Mouse (Mus musculus): Measurements from ENCODE around the gene Acvr1. TPM values are rescaled to one million over a fixed set of nuclear protein-coding genes. Genes with fewer than 3 reads are reported as not detected.

Gene Acvr1
- polyA plus RNA-seq, 1 experiment from 2014 or later, result 2.9 TPM

GRCm38 (mm10) chr2:58352846-58353245, 214.1 kb downstream of the Acvr1 start:
- Histone ChIP-seq H3K27me3 (ENCODE audit: low read depth, poor library complexity, severe bottlenecking) (peaks cover 37% of the 10 kb centered on the region), H3K4me3 (no peak overlapping the region), H3K27ac (replicated peaks) (no peak overlapping the region), H3K36me3 (no peaks in the 10 kb centered on the region), H3K9me3 (replicated peaks) (no peaks in the 10 kb centered on the region), H3K4me1 (peaks cover 12% of the 10 kb centered on the region)
- no peak for DNase-seq (ENCODE audit: low spot score)
- 79% methylated on average over 5 of the region's 5 CpGs for WGBS

DNA sequence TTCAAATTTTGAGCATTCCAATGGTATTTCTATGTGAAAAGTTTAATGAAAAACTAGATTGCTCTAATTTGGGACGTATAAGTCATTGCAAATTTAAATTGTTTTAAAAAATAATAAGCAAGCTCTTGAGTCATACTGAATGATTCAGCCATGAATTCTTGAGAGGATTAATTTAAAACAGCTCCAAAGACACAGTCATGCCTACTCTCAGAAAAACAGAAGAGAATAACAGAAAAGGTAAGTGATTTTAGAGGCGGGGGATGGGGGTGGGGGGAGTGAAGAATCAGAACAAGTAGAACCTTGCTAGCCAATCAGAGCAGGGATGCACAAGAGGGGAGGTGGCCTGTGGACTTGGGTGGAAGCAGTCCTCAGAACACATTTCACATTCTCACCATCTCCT, 216.3 kb downstream of the Acvr1 start:
- peaks cover 15% of the 10 kb centered on the region for H3K27me3 ChIP-seq (ENCODE audit: low read depth, poor library complexity, severe bottlenecking)
- no peak for DNase-seq (ENCODE audit: low spot score)
- 85% methylated on average over 2 of the region's 2 CpGs for WGBS
- H3K27ac ChIP-seq (replicated peaks), result no peak overlapping the region
- no peaks in the 10 kb centered on the region for H3K36me3 ChIP-seq
- no peaks in the 10 kb centered on the region for H3K9me3 ChIP-seq (replicated peaks)
- H3K4me3 ChIP-seq, result no peak overlapping the region
- H3K4me1 ChIP-seq, result no peaks in the 10 kb centered on the region

Other genes starting within 250 kb of the Acvr1 start
- gene Acvr1c, start 209.3 kb downstream of the Acvr1 start, polyA plus RNA-seq (2016; fragmentation: Nextera tagmentation; extraction: Ambion mirVana), result 0.09 and 0.15 TPM in 2 replicates
- not detected in 2 replicates for gene Gm17409, start 97.0 kb downstream of the Acvr1 start, polyA plus RNA-seq (2016; fragmentation: Nextera tagmentation; extraction: Ambion mirVana)
- 3.0 and 5.3 TPM in 2 replicates for gene Upp2, start 141 bp upstream of the Acvr1 start, polyA plus RNA-seq (2016; fragmentation: Nextera tagmentation; extraction: Ambion mirVana)